Mouse (Mus musculus) MEL (cell line): ENCODE data around the gene Cyb561d1. TPM values are rescaled to one million over a fixed set of nuclear protein-coding genes. Genes with fewer than 3 reads are reported as not detected.

Source experiments
- DNase-seq: peaks from one replicate; pipeline ENCODE4 v3.0.0; 2011; ENCODE audit warnings: low read depth, low spot score
- H3K27ac ChIP-seq: 2 replicates; pipeline ENCODE4 v1.5.1; 2012; ENCODE audit warnings: low read depth, mild to moderate bottlenecking, control low read depth, low read length, moderate library complexity; ENCODE audit not compliant: control insufficient read depth
- H3K27me3 ChIP-seq, 2 experiments: fragments of 150-350 bp in 1 of 2; sonication (generic) in 1 of 2; 2 replicates each; pipeline ENCODE4 v1.6.1; 2012; ENCODE audit warnings: low read length in 2 of 2, mild to moderate bottlenecking in 2 of 2, improper control_type of control experiment in 1 of 2, moderate library complexity in 1 of 2; ENCODE audit not compliant: insufficient read depth in 2 of 2, control insufficient read depth in 1 of 2
- H3K36me3 ChIP-seq, 2 experiments: 2 replicates each; pipeline ENCODE4 v1.6.1; 2012 to 2014; ENCODE audit warnings: low read length in 2 of 2, improper control_type of control experiment in 1 of 2, inconsistent platforms in 1 of 2, mild to moderate bottlenecking in 1 of 2; ENCODE audit not compliant: insufficient read depth in 2 of 2, control insufficient read depth in 1 of 2
- H3K4me1 ChIP-seq, 2 experiments: fragments of 150-350 bp in 1 of 2; sonication (generic) in 1 of 2; 2 replicates each; pipeline ENCODE4 v1.6.1; 2012; ENCODE audit warnings: low read length in 2 of 2, improper control_type of control experiment in 1 of 2, mild to moderate bottlenecking in 1 of 2; ENCODE audit not compliant: insufficient read depth in 2 of 2, control insufficient read depth in 1 of 2
- H3K4me3 ChIP-seq, 2 experiments: fragments of 150-350 bp in 1 of 2; sonication (generic) in 1 of 2; 2 replicates each; pipeline ENCODE4 v1.5.1; 2012; ENCODE audit warnings: low read depth in 2 of 2, low read length in 2 of 2, mild to moderate bottlenecking in 2 of 2, moderate library complexity in 2 of 2, control low read depth in 1 of 2, improper control_type of control experiment in 1 of 2; ENCODE audit not compliant: control insufficient read depth in 1 of 2, insufficient read depth in 1 of 2
- H3K79me2 ChIP-seq: 2 replicates; pipeline ENCODE4 v1.6.1; 2012; ENCODE audit warnings: mild to moderate bottlenecking, low read length, moderate library complexity; ENCODE audit not compliant: control insufficient read depth, poor library complexity, insufficient read depth
- H3K9ac ChIP-seq: 2 replicates; pipeline ENCODE4 v1.6.1; 2012; ENCODE audit warnings: low read depth, mild to moderate bottlenecking, control low read depth, low read length, moderate library complexity; ENCODE audit not compliant: control insufficient read depth, poor library complexity, severe bottlenecking
- H3K9me3 ChIP-seq: fragments of 150-350 bp; sonication (generic); replicated peaks from 2 replicates; pipeline ENCODE4 v1.6.1; 2012; ENCODE audit warnings: mild to moderate bottlenecking, low read length, improper control_type of control experiment, moderate library complexity; ENCODE audit not compliant: insufficient read depth
- BHLHE40 ChIP-seq: IDR thresholded peaks from 2 replicates; pipeline ENCODE4 v1.6.1; 2012; ENCODE audit warnings: low read depth, mild to moderate bottlenecking, inconsistent platforms, low read length, improper control_type of control experiment, borderline replicate concordance
- CHD1 ChIP-seq: IDR thresholded peaks from 2 replicates; pipeline ENCODE4 v1.6.1; 2012; ENCODE audit warnings: low read depth, mild to moderate bottlenecking, inconsistent platforms, low read length, improper control_type of control experiment
- CHD2 ChIP-seq: IDR thresholded peaks from 2 replicates; pipeline ENCODE4 v1.6.1; 2011; ENCODE audit warnings: low read length, improper control_type of control experiment
- EP300 ChIP-seq, 2 experiments: IDR thresholded peaks; 2 replicates each; pipeline ENCODE4 v1.6.1; 2011; ENCODE audit warnings: improper control_type of control experiment in 2 of 2, low read length in 2 of 2, low read depth in 1 of 2, mild to moderate bottlenecking in 1 of 2
- ETS1 ChIP-seq: IDR thresholded peaks from 2 replicates; pipeline ENCODE4 v1.6.1; 2012; ENCODE audit warnings: low read depth, mild to moderate bottlenecking, inconsistent platforms, low read length, improper control_type of control experiment, moderate library complexity
- GABPA ChIP-seq: IDR thresholded peaks from 2 replicates; pipeline ENCODE4 v1.6.1; 2012; ENCODE audit warnings: low read depth, mild to moderate bottlenecking, inconsistent platforms, low read length, improper control_type of control experiment, moderate library complexity
- GATA1 ChIP-seq: IDR thresholded peaks from 2 replicates; pipeline ENCODE4 v1.6.1; 2011; ENCODE audit warnings: low read depth, low read length, improper control_type of control experiment
- JUND ChIP-seq: IDR thresholded peaks from 2 replicates; pipeline ENCODE4 v1.6.1; 2011; ENCODE audit warnings: low read depth, mild to moderate bottlenecking, improper control_type of control experiment, low read length
- MAFK ChIP-seq: IDR thresholded peaks from 2 replicates; pipeline ENCODE4 v1.6.1; 2011; ENCODE audit warnings: low read depth, mild to moderate bottlenecking, low read length, improper control_type of control experiment, borderline replicate concordance
- MAZ ChIP-seq: IDR thresholded peaks from 2 replicates; pipeline ENCODE4 v1.6.1; 2012; ENCODE audit warnings: low read depth, mild to moderate bottlenecking, inconsistent platforms, low read length, improper control_type of control experiment
- MYC ChIP-seq: IDR thresholded peaks from 2 replicates; pipeline ENCODE4 v1.6.1; 2011; ENCODE audit warnings: low read depth, mild to moderate bottlenecking, low read length, improper control_type of control experiment, moderate library complexity
- NELFE ChIP-seq: IDR thresholded peaks from 2 replicates; pipeline ENCODE4 v1.6.1; 2011; ENCODE audit warnings: low read depth, low read length, improper control_type of control experiment
- POLR2A ChIP-seq, 2 experiments: IDR thresholded peaks; 2 replicates each; pipeline ENCODE4 v1.6.1; 2011 to 2012; ENCODE audit warnings: low read length in 2 of 2, mild to moderate bottlenecking in 2 of 2, control low read depth in 1 of 2, improper control_type of control experiment in 1 of 2, low read depth in 1 of 2, moderate library complexity in 1 of 2; ENCODE audit not compliant: control insufficient read depth in 1 of 2, insufficient read depth in 1 of 2, poor library complexity in 1 of 2
- POLR2AphosphoS5 ChIP-seq: IDR thresholded peaks from 2 replicates; pipeline ENCODE4 v1.6.1; 2012; ENCODE audit warnings: low read depth, borderline replicate concordance, mild to moderate bottlenecking, inconsistent platforms, low read length, moderate library complexity, mixed read lengths
- USF1 ChIP-seq: IDR thresholded peaks from 2 replicates; pipeline ENCODE4 v1.6.1; 2014; ENCODE audit warnings: low read depth, mild to moderate bottlenecking, inconsistent platforms, low read length, improper control_type of control experiment, moderate library complexity
- USF2 ChIP-seq, 2 experiments: IDR thresholded peaks; 2 replicates each; pipeline ENCODE4 v1.6.1; 2011 to 2012; ENCODE audit warnings: improper control_type of control experiment in 2 of 2, low read length in 2 of 2, borderline replicate concordance in 1 of 2, inconsistent platforms in 1 of 2, low read depth in 1 of 2, mild to moderate bottlenecking in 1 of 2; ENCODE audit not compliant: insufficient read depth in 1 of 2
- ZKSCAN1 ChIP-seq: IDR thresholded peaks from 2 replicates; pipeline ENCODE4 v1.6.1; 2012; ENCODE audit warnings: low read depth, mild to moderate bottlenecking, inconsistent platforms, low read length, improper control_type of control experiment, moderate library complexity
- ZMIZ1 ChIP-seq: IDR thresholded peaks from 2 replicates; pipeline ENCODE4 v1.6.1; 2012; ENCODE audit warnings: low read depth, mild to moderate bottlenecking, inconsistent platforms, low read length, improper control_type of control experiment, moderate library complexity
- ZNF384 ChIP-seq: IDR thresholded peaks from 2 replicates; pipeline ENCODE4 v1.6.1; 2012; ENCODE audit warnings: low read depth, mild to moderate bottlenecking, inconsistent platforms, low read length, improper control_type of control experiment
- polyA plus RNA-seq, 2 experiments: library from polyadenylated mRNA; stranded (reverse) in 1 of 2; unstranded in 1 of 2; fragments of >175 nt in 1 of 2; fragments of >200 nt in 1 of 2; gene quantifications; 2 replicates each; pipeline versions ENCODE4 v1.2.1 to v1.2.4; 2012; ENCODE audit warnings: low replicate concordance in 2 of 2, low read depth in 1 of 2; ENCODE audit not compliant: insufficient read length in 2 of 2, insufficient read depth in 1 of 2, missing spikeins in 1 of 2
- total RNA-seq: library from RNA; depleted of rRNA; stranded (reverse); fragments of 300-350 nt; gene quantifications from 2 replicates; pipeline ENCODE4 v1.2.3, GENCODE M21; 2012

The Cyb561d1 gene
- total and polyA plus RNA-seq, 3 experiments = 3.6 to 5.9 TPM; not detected in 1

DNA sequence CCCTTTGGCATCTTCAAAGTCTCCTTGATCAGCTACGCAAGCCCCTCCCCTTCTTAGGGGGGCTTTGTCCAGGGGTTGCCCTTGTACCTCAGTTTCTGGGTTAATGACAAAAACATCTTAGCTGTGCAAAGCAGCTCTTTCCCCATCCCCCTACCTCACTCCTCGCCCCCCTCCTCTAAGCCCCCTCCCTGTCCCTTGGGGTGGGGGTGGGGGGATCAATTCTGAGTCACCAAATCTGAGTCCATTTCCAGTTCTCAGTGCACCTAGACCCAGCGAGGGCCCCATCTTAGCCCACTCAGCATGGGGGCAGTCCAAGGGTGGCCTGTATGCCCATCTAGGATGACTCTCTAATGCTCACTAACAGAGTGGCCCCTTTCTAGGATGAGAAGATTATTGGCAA is 8.0 kb upstream of the Cyb561d1 start:
- Histone ChIP-seq H3K4me1 (peaks cover 2 to 9% of the 10 kb centered on the region in 2 experiments; a peak in 2 of 4 replicates), H3K4me3 (peak overlapping the region; percentile 76 to 93; a peak in 3 of 4 replicates)
- TF ChIP-seq CHD1 (no peak), ZNF384 (no peak), USF1 (no peak), POLR2A (IDR thresholded peaks at IDR 0.05; ENCODE audit: control insufficient read depth in 1 of 2, insufficient read depth in 1 of 2, low read depth in 1 of 2, low read length in 2 of 2, poor library complexity in 1 of 2) (no peak), ZKSCAN1 (no peak), CHD2 (no peak), MYC (no peak), MAFK (no peak), GABPA (no peak), MAZ (no peak), EP300 (IDR thresholded peaks at IDR 0.05; ENCODE audit: low read depth in 1 of 2, low read length in 2 of 2) (no peak), POLR2AphosphoS5 (no peak), ETS1 (no peak), BHLHE40 (no peak), JUND (no peak), GATA1 (no peak), USF2 (IDR thresholded peaks at IDR 0.05; ENCODE audit: borderline replicate concordance in 1 of 2, insufficient read depth in 1 of 2, low read depth in 1 of 2, low read length in 2 of 2) (no peak), ZMIZ1 (no peak), NELFE (no peak)
- TF ChIP-seq, all 39 proteins: peak for 0
- DNase-seq = no peak
- H3K9ac ChIP-seq = peak overlapping the region; percentile 93
- no peaks in the 10 kb centered on the region for H3K27me3 ChIP-seq
- H3K36me3 ChIP-seq = peaks cover 0 to 8% of the 10 kb centered on the region in 2 experiments; a peak in 2 of 4 replicates
- no peaks in the 10 kb centered on the region for H3K9me3 ChIP-seq
- H3K27ac ChIP-seq = no peak overlapping the region
- H3K79me2 ChIP-seq = peaks cover 8% of the 10 kb centered on the region

DNA sequence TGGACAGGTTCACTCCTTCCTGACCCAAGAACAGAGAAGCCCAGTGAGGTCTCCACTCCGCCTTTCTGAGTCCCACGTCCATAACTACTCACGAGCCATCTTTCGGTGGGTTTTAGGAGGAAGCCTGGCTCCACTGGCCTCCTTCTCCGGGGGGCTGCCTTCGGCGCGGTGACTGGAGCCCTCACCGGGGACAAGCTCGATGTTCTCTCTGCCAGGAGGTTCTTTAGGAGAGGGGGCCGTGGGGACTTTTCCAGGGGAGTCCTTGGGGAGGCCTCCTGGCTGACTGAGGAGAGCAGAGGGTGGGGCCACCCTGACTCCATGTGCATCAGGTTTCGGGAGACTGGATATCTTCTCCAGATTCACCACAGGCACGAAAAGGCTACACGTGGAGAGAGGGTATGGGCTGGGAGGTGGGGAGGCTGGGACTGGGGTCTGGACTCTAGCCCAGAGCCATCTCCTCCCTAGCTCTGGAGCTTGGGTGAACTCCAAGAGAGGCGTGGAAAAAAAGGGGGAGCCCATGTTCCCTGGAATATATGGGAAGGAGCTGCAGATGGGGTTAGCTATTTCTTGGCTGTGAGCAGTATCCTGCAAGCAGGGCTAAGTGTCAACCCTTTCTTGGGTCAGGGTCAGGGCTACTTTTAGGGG is 5.8 kb upstream of the Cyb561d1 start:
- TF ChIP-seq ZMIZ1 (no peak), ZNF384 (no peak)
- Histone ChIP-seq H3K9ac (no peak overlapping the region), H3K4me1 (peaks cover 2 to 9% of the 10 kb centered on the region in 2 experiments; a peak in 2 of 4 replicates), H3K36me3 (peaks cover 0 to 8% of the 10 kb centered on the region in 2 experiments; a peak in 2 of 4 replicates), H3K4me3 (no peak overlapping the region), H3K9me3 (no peaks in the 10 kb centered on the region), H3K27ac (no peak overlapping the region), H3K79me2 (peaks cover 8% of the 10 kb centered on the region), H3K27me3 (no peaks in the 10 kb centered on the region)
- DNase-seq = no peak
